ENCODE assay signal across 21 mouse cellular contexts in genomic region chr17:66271906-66272305, GRCm38 (mm10).
DNase-seq lines count a peak whose midpoint lies in the region; ATAC-seq and TF ChIP-seq lines count a peak whose summit lies in the region.
"Had no signal": no experiment of that assay in that cellular context is flagged by ENCODE, and none has a peak within 500 bp of the region (broad histone marks: within the 10 kb centered on the region; RNA-seq: fewer than 3 reads in every experiment).

No protein-coding gene starts in this region.

- peaks cover 3% of the 10 kb centered on the region; the same call in 1 of the 2 replicates for H3K4me1 ChIP-seq in hindbrain, embryonic 11.5 days (replicated peaks; ENCODE audit: control insufficient read depth, insufficient read depth, low read length)
- peaks cover 8% of the 10 kb centered on the region for H3K4me1 ChIP-seq in hindbrain, postnatal 0 days (ENCODE audit: insufficient read depth, low read length)
- peaks cover 3% of the 10 kb centered on the region for H3K4me1 ChIP-seq in midbrain, embryonic 12.5 days
- H3K4me1 ChIP-seq in midbrain, embryonic 15.5 days = peaks cover 10% of the 10 kb centered on the region
- peaks cover 3% of the 10 kb centered on the region; the same call in 1 of the 2 replicates for H3K4me1 ChIP-seq in midbrain, embryonic 14.5 days (ENCODE audit: control insufficient read depth, insufficient read depth, low read length)
- H3K4me1 ChIP-seq in forebrain, embryonic 14.5 days (ENCODE audit: control insufficient read depth, insufficient read depth, low read length) = peaks cover 2% of the 10 kb centered on the region

- WGBS in hindbrain, embryonic 11.5 days = 72% methylated on average over 7 of the region's 7 CpGs
- 57% methylated on average over 7 of the region's 7 CpGs for WGBS in hindbrain, postnatal 0 days
- 75% methylated on average over 7 of the region's 7 CpGs for WGBS in midbrain, embryonic 12.5 days
- WGBS in midbrain, embryonic 15.5 days = 66% methylated on average over 7 of the region's 7 CpGs
- WGBS in midbrain, embryonic 14.5 days = 60% methylated on average over 7 of the region's 7 CpGs
- 77% methylated on average over 7 of the region's 7 CpGs for WGBS in forebrain, embryonic 14.5 days

- H3K9ac ChIP-seq in hindbrain, embryonic 11.5 days (ENCODE audit: low read depth, low read length) = no peak overlapping the region
- no peak overlapping the region for H3K9ac ChIP-seq in hindbrain, postnatal 0 days (replicated peaks; ENCODE audit: low read length)
- H3K9ac ChIP-seq in midbrain, embryonic 12.5 days (replicated peaks) = no peak overlapping the region
- H3K9ac ChIP-seq in midbrain, embryonic 15.5 days = no peak overlapping the region
- no peak overlapping the region for H3K9ac ChIP-seq in midbrain, embryonic 14.5 days (replicated peaks; ENCODE audit: low read length)
- no peak overlapping the region for H3K9ac ChIP-seq in forebrain, embryonic 14.5 days (ENCODE audit: low read length)
- H3K9ac ChIP-seq: forebrain, embryonic 13.5 days; forebrain, postnatal 0 days; hindbrain, embryonic 15.5 days had no signal

- no peak for TF ChIP-seq CTCF in hindbrain, postnatal 0 days (IDR thresholded peaks at IDR 0.05; ENCODE audit: low read depth)

- H3K4me3 ChIP-seq in hindbrain, embryonic 11.5 days (ENCODE audit: low read depth, low read length) = no peak overlapping the region
- no peak overlapping the region for H3K4me3 ChIP-seq in hindbrain, postnatal 0 days (ENCODE audit: low read length)
- no peak overlapping the region for H3K4me3 ChIP-seq in midbrain, embryonic 12.5 days
- no peak overlapping the region for H3K4me3 ChIP-seq in midbrain, embryonic 15.5 days
- no peak overlapping the region for H3K4me3 ChIP-seq in midbrain, embryonic 14.5 days (replicated peaks; ENCODE audit: low read depth, low read length)
- H3K4me3 ChIP-seq in forebrain, embryonic 14.5 days (ENCODE audit: low read depth, low read length) = no peak overlapping the region
- H3K4me3 ChIP-seq: forebrain, embryonic 10.5 days; forebrain, embryonic 13.5 days; gastrocnemius, adult 2 months; hindbrain, embryonic 15.5 days had no signal

- no peak for ATAC-seq in hindbrain, embryonic 11.5 days (ENCODE audit: low FRiP score)
- no peak for ATAC-seq in hindbrain, postnatal 0 days
- ATAC-seq in midbrain, embryonic 12.5 days (ENCODE audit: low FRiP score, low read depth) = 0 out of 2 replicates have a peak, but pooled peaks have one; percentile 23
- ATAC-seq in midbrain, embryonic 15.5 days (replicated peaks) = no peak
- no peak for ATAC-seq in midbrain, embryonic 14.5 days (ENCODE audit: low FRiP score, low TSS enrichment)
- ATAC-seq in forebrain, embryonic 14.5 days = no peak
- ATAC-seq: CD4-positive, CD25-positive, alpha-beta regulatory T cell, adult 4 months; forebrain, embryonic 13.5 days; forebrain, postnatal 0 days had no signal

- H3K36me3 ChIP-seq in hindbrain, embryonic 11.5 days (ENCODE audit: control insufficient read depth, insufficient read depth, low read length) = no peaks in the 10 kb centered on the region
- H3K36me3 ChIP-seq in hindbrain, postnatal 0 days (ENCODE audit: insufficient read depth, low read length) = no peaks in the 10 kb centered on the region
- H3K36me3 ChIP-seq in midbrain, embryonic 12.5 days = no peaks in the 10 kb centered on the region
- no peaks in the 10 kb centered on the region for H3K36me3 ChIP-seq in midbrain, embryonic 15.5 days (replicated peaks)
- H3K36me3 ChIP-seq in midbrain, embryonic 14.5 days (ENCODE audit: control insufficient read depth, insufficient read depth, low read length) = no peaks in the 10 kb centered on the region
- no peaks in the 10 kb centered on the region for H3K36me3 ChIP-seq in forebrain, embryonic 14.5 days (ENCODE audit: control insufficient read depth, insufficient read depth, low read length)
- H3K36me3 ChIP-seq: forebrain, embryonic 10.5 days; hindbrain, embryonic 15.5 days had no signal

- peak; percentile 25 for DNase-seq in hindbrain, embryonic 11.5 days (ENCODE audit: low spot score)
- no peak for DNase-seq in hindbrain, postnatal 0 days (ENCODE audit: low spot score)
- peak; percentile 11 for DNase-seq in midbrain, embryonic 14.5 days
- no peak for DNase-seq in forebrain, embryonic 14.5 days (ENCODE audit: low spot score)
- DNase-seq: adrenal gland, adult 2 months; adrenal gland, postnatal 14 days; cerebellum, adult 11 months; cerebellum, adult 2 months; cerebellum, adult 9-11 months; cerebellum, postnatal 25 days; forebrain, postnatal 0 days; gastrocnemius, adult 2 months; gastrocnemius, postnatal 14 days; heart, adult 11 months had no signal

- H3K27ac ChIP-seq in hindbrain, embryonic 11.5 days (ENCODE audit: low read depth, low read length) = no peak overlapping the region
- no peak overlapping the region for H3K27ac ChIP-seq in hindbrain, postnatal 0 days
- H3K27ac ChIP-seq in midbrain, embryonic 12.5 days (replicated peaks) = no peak overlapping the region
- H3K27ac ChIP-seq in midbrain, embryonic 15.5 days = no peak overlapping the region
- H3K27ac ChIP-seq in midbrain, embryonic 14.5 days (replicated peaks; ENCODE audit: low read depth, low read length) = no peak overlapping the region
- no peak overlapping the region for H3K27ac ChIP-seq in forebrain, embryonic 14.5 days (ENCODE audit: low read depth, low read length)
- H3K27ac ChIP-seq: forebrain, embryonic 10.5 days; forebrain, embryonic 13.5 days; gastrocnemius, adult 2 months; hindbrain, embryonic 15.5 days had no signal

- no peaks in the 10 kb centered on the region for H3K9me3 ChIP-seq in hindbrain, embryonic 11.5 days (ENCODE audit: control insufficient read depth, low read length)
- no peaks in the 10 kb centered on the region for H3K9me3 ChIP-seq in hindbrain, postnatal 0 days (ENCODE audit: low read length)
- H3K9me3 ChIP-seq in midbrain, embryonic 12.5 days = no peaks in the 10 kb centered on the region
- H3K9me3 ChIP-seq in midbrain, embryonic 15.5 days = no peaks in the 10 kb centered on the region
- no peaks in the 10 kb centered on the region for H3K9me3 ChIP-seq in midbrain, embryonic 14.5 days (ENCODE audit: control insufficient read depth, low read length)
- no peaks in the 10 kb centered on the region for H3K9me3 ChIP-seq in forebrain, embryonic 14.5 days (replicated peaks; ENCODE audit: control insufficient read depth, low read length)
- H3K9me3 ChIP-seq: forebrain, embryonic 10.5 days; forebrain, embryonic 13.5 days; hindbrain, embryonic 15.5 days had no signal

- H3K27me3 ChIP-seq in hindbrain, embryonic 11.5 days (ENCODE audit: control insufficient read depth, insufficient read depth, low read length) = no peaks in the 10 kb centered on the region
- H3K27me3 ChIP-seq in hindbrain, postnatal 0 days (ENCODE audit: insufficient read depth, low read length) = no peaks in the 10 kb centered on the region
- H3K27me3 ChIP-seq in midbrain, embryonic 12.5 days = 0 out of 2 replicates have a peak, but pooled peaks cover 5% of the 10 kb centered on the region
- H3K27me3 ChIP-seq in midbrain, embryonic 15.5 days (replicated peaks) = no peaks in the 10 kb centered on the region
- no peaks in the 10 kb centered on the region for H3K27me3 ChIP-seq in midbrain, embryonic 14.5 days (ENCODE audit: control insufficient read depth, insufficient read depth, low read length)
- H3K27me3 ChIP-seq in forebrain, embryonic 14.5 days (replicated peaks; ENCODE audit: control insufficient read depth, insufficient read depth, low read length) = no peaks in the 10 kb centered on the region
- H3K27me3 ChIP-seq: forebrain, embryonic 13.5 days; hindbrain, embryonic 15.5 days had no signal

- no peak overlapping the region for H3K4me2 ChIP-seq in hindbrain, embryonic 11.5 days (replicated peaks; ENCODE audit: low read depth, low read length)
- no peak overlapping the region for H3K4me2 ChIP-seq in hindbrain, postnatal 0 days (ENCODE audit: low read depth, low read length)
- no peak overlapping the region for H3K4me2 ChIP-seq in midbrain, embryonic 12.5 days (replicated peaks)
- H3K4me2 ChIP-seq in midbrain, embryonic 15.5 days = no peak overlapping the region
- no peak overlapping the region for H3K4me2 ChIP-seq in midbrain, embryonic 14.5 days (ENCODE audit: low read length)
- no peak overlapping the region for H3K4me2 ChIP-seq in forebrain, embryonic 14.5 days (ENCODE audit: low read length)
- H3K4me2 ChIP-seq: forebrain, embryonic 13.5 days; heart, embryonic 11.5 days; hindbrain, embryonic 15.5 days had no signal

Comparison
In these comparisons a context has a peak if more than half of its experiments do, and no peak if none do; other contexts are left out.
1. DNase-seq: peak in hindbrain, embryonic 11.5 days (single experiment) and midbrain, embryonic 14.5 days (single experiment); none in hindbrain, postnatal 0 days (single experiment) and forebrain, embryonic 14.5 days (single experiment).